ENCODE assay signal across 9 mouse cellular contexts in genomic region chr11:106770195-106770974, GRCm38 (mm10). TPM values are rescaled to one million over a fixed set of nuclear protein-coding genes. Genes with fewer than 3 reads are reported as not detected.
A peak's percentile ranks its signal among the peaks of the same experiment; 100 is the strongest.
DNase-seq lines count a peak whose midpoint lies in the region; ATAC-seq and TF ChIP-seq lines count a peak whose summit lies in the region.
"Had no signal": no experiment of that assay in that cellular context is flagged by ENCODE, and none has a peak within 500 bp of the region (broad histone marks: within the 10 kb centered on the region; RNA-seq: fewer than 3 reads in every experiment).

No protein-coding gene starts in this region.

- 94% methylated on average over 9 of the region's 9 CpGs for WGBS in heart, embryonic 12.5 days
- 60% methylated on average over 9 of the region's 9 CpGs for WGBS in liver, embryonic 13.5 days (ENCODE audit: insufficient replicate concordance)

- H3K4me3 ChIP-seq in heart, embryonic 12.5 days = no peak overlapping the region
- no peak overlapping the region for H3K4me3 ChIP-seq in MEL (ENCODE audit: control insufficient read depth in 1 of 2, insufficient read depth in 1 of 2, low read depth in 2 of 2, low read length in 2 of 2)
- no peak overlapping the region for H3K4me3 ChIP-seq in liver, embryonic 13.5 days (replicated peaks)

- peaks cover 91% of the 10 kb centered on the region for H3K36me3 ChIP-seq in heart, embryonic 12.5 days
- peaks cover 11 to 24% of the 10 kb centered on the region in 2 experiments for H3K36me3 ChIP-seq in MEL (ENCODE audit: control insufficient read depth in 1 of 2, insufficient read depth in 2 of 2, low read length in 2 of 2)
- H3K36me3 ChIP-seq in liver, embryonic 13.5 days = peaks cover 95% of the 10 kb centered on the region

- no peak overlapping the region for H3K9ac ChIP-seq in heart, embryonic 12.5 days
- H3K9ac ChIP-seq in MEL (ENCODE audit: control insufficient read depth, low read depth, low read length, poor library complexity, severe bottlenecking) = no peak overlapping the region
- no peak overlapping the region for H3K9ac ChIP-seq in liver, embryonic 13.5 days

- no peak for ATAC-seq in heart, embryonic 12.5 days (ENCODE audit: insufficient number of reproducible peaks, low FRiP score)
- peak; percentile 61 for ATAC-seq in liver, embryonic 13.5 days (ENCODE audit: low read depth)
- ATAC-seq: activated CD4-positive, CD25-positive, alpha-beta regulatory T cell, adult 4 months had no signal

- TF ChIP-seq RAD21 in MEL (IDR thresholded peaks at IDR 0.05; ENCODE audit: low read depth, low read length) = peak; percentile 81

- peak; percentile 21 for DNase-seq in heart, postnatal 4 days
- peak; percentile 45 for DNase-seq in 3T3-L1 (ENCODE audit: low read depth, low spot score)
- peak; percentile 83 for DNase-seq in MEL (ENCODE audit: low read depth, low spot score)
- peak; percentile 35 for DNase-seq in liver, embryonic 13.5 days
- DNase-seq in yolk sac, embryonic 10.5 days (ENCODE audit: low spot score) = no peak
- DNase-seq in adrenal gland, postnatal 10 days = no peak
- DNase-seq in layer of hippocampus, adult 8-10 months (ENCODE audit: low spot score in 2 of 2) = no peak

- H3K27ac ChIP-seq in heart, embryonic 12.5 days (ENCODE audit: poor library complexity, severe bottlenecking) = no peak overlapping the region
- H3K27ac ChIP-seq in MEL (ENCODE audit: control insufficient read depth, low read depth, low read length) = peak overlapping the region; percentile 29
- H3K27ac ChIP-seq in liver, embryonic 13.5 days = no peak overlapping the region; the same call in 1 of the 2 replicates

- peaks cover 6% of the 10 kb centered on the region for H3K9me3 ChIP-seq in heart, embryonic 12.5 days (replicated peaks)
- no peaks in the 10 kb centered on the region for H3K9me3 ChIP-seq in MEL (replicated peaks; ENCODE audit: insufficient read depth, low read length)
- H3K9me3 ChIP-seq in liver, embryonic 13.5 days (replicated peaks) = peaks cover 4% of the 10 kb centered on the region; the same call in 1 of the 2 replicates

- TF ChIP-seq POLR2A in MEL (IDR thresholded peaks at IDR 0.05; ENCODE audit: control insufficient read depth in 1 of 2, insufficient read depth in 1 of 2, low read depth in 1 of 2, low read length in 2 of 2, poor library complexity in 1 of 2) = no peak

- no peaks in the 10 kb centered on the region for H3K79me2 ChIP-seq in MEL (ENCODE audit: control insufficient read depth, insufficient read depth, low read length, poor library complexity)

- no peaks in the 10 kb centered on the region for H3K27me3 ChIP-seq in heart, embryonic 12.5 days (replicated peaks)
- H3K27me3 ChIP-seq in MEL (ENCODE audit: control insufficient read depth in 1 of 2, insufficient read depth in 2 of 2, low read length in 2 of 2) = no peaks in the 10 kb centered on the region
- no peaks in the 10 kb centered on the region for H3K27me3 ChIP-seq in liver, embryonic 13.5 days

- peak; percentile 63 to 77 (median 75) for TF ChIP-seq CTCF in MEL (IDR thresholded peaks at IDR 0.05 in 2 of 3, conservative IDR thresholded peaks at IDR 0.05 in 1 of 3; ENCODE audit: control insufficient read depth in 1 of 3, insufficient read depth in 1 of 3, low read depth in 2 of 3, low read length in 3 of 3, poor library complexity in 1 of 3, severe bottlenecking in 1 of 3)

- H3K4me2 ChIP-seq in heart, embryonic 12.5 days = no peak overlapping the region
- no peak overlapping the region for H3K4me2 ChIP-seq in liver, embryonic 13.5 days

- no peaks in the 10 kb centered on the region for H3K4me1 ChIP-seq in heart, embryonic 12.5 days (replicated peaks)
- peaks cover 0 to under 1% of the 10 kb centered on the region in 2 experiments; a peak in 1 of 4 replicates for H3K4me1 ChIP-seq in MEL (ENCODE audit: control insufficient read depth in 1 of 2, insufficient read depth in 2 of 2, low read length in 2 of 2)
- H3K4me1 ChIP-seq in liver, embryonic 13.5 days (replicated peaks) = peaks cover 7% of the 10 kb centered on the region; the same call in 1 of the 2 replicates

- peak; percentile 75 to 83; a peak in 3 of 4 replicates for TF ChIP-seq EP300 in MEL (IDR thresholded peaks at IDR 0.05; ENCODE audit: low read depth in 1 of 2, low read length in 2 of 2)

TF ChIP-seq in MEL, 35 proteins besides CTCF, POLR2A, EP300 and RAD21 (continues in another document):
- TF ChIP-seq USF2 (IDR thresholded peaks at IDR 0.05; ENCODE audit: borderline replicate concordance in 1 of 2, insufficient read depth in 1 of 2, low read depth in 1 of 2, low read length in 2 of 2) (no peak), USF1 (IDR thresholded peaks at IDR 0.05; ENCODE audit: low read depth, low read length) (no peak), TAL1 (IDR thresholded peaks at IDR 0.05; ENCODE audit: low read length) (peak; percentile 76), E2F4 (IDR thresholded peaks at IDR 0.05; ENCODE audit: borderline replicate concordance, low read depth, low read length) (no peak), UBTF (IDR thresholded peaks at IDR 0.05; ENCODE audit: borderline replicate concordance, insufficient read depth, low read depth, low read length) (no peak), ZKSCAN1 (IDR thresholded peaks at IDR 0.05; ENCODE audit: low read depth, low read length) (no peak; the same call in 1 of the 2 replicates), KAT2A (conservative IDR thresholded peaks at IDR 0.05; ENCODE audit: low read depth, low read length) (no peak), SIN3A (IDR thresholded peaks at IDR 0.05; ENCODE audit: low read length) (peak; percentile 75), MXI1 (IDR thresholded peaks at IDR 0.05; ENCODE audit: low read depth, low read length) (peak; percentile 72), POLR2AphosphoS5 (IDR thresholded peaks at IDR 0.05; ENCODE audit: borderline replicate concordance, low read depth, low read length) (no peak), ETS1 (IDR thresholded peaks at IDR 0.05; ENCODE audit: low read depth, low read length) (peak; percentile 66; the same call in 1 of the 2 replicates), NELFE (IDR thresholded peaks at IDR 0.05; ENCODE audit: low read depth, low read length) (0 out of 2 replicates have a peak, but pooled peaks have one; percentile 18), MYC (IDR thresholded peaks at IDR 0.05; ENCODE audit: low read depth, low read length) (peak; percentile 40; the same call in 1 of the 2 replicates), HCFC1 (IDR thresholded peaks at IDR 0.05; ENCODE audit: low read depth, low read length) (0 out of 2 replicates have a peak, but pooled peaks have one; percentile 24), TBP (IDR thresholded peaks at IDR 0.05; ENCODE audit: low read depth, low read length) (no peak)

RNA-seq across cellular contexts. Expression of gene Polg2, which starts 9.0 kb away (rescaled TPM):
- 1 to 10 TPM; 3.1 to 3.4 TPM for total RNA-seq in heart, postnatal 4 days (2021)
- 6.9 and 7.6 TPM in 2 replicates for polyA plus RNA-seq in heart, embryonic 12.5 days (2016; fragmentation: Nextera tagmentation; extraction: Ambion mirVana)
- 9.2 and 10.7 TPM in 2 replicates for total RNA-seq in MEL (2012; rRNA removed)
- polyA plus RNA-seq in MEL (2012; ENCODE audit: insufficient read depth in 1 of 2, insufficient read length in 2 of 2, low read depth in 1 of 2, low replicate concordance in 2 of 2, missing spikeins in 1 of 2) = 1 to 10 TPM in 1 of 2 experiments, not detected in 1; 6.3 TPM
- 5.5 and 5.9 TPM in 2 replicates for polyA plus RNA-seq in liver, embryonic 13.5 days (2015; fragmentation: Nextera tagmentation; extraction: Ambion mirVana)
- 1 to 10 TPM; 6.5 to 8.5 TPM for total RNA-seq in adrenal gland, postnatal 10 days (2021)
- 1 to 10 TPM; 3.4 to 5.6 (median 3.7) TPM for total RNA-seq in layer of hippocampus, adult 8-10 months (2022)

RNA-seq across cellular contexts. Expression of gene Ddx5, which starts 18.6 kb away (rescaled TPM):
- total RNA-seq in heart, postnatal 4 days (2021) = 100 to 1,000 TPM; 561 to 583 TPM
- polyA plus RNA-seq in heart, embryonic 12.5 days (2016; fragmentation: Nextera tagmentation; extraction: Ambion mirVana) = 243 and 248 TPM in 2 replicates
- total RNA-seq in MEL (2012; rRNA removed) = 338 and 358 TPM in 2 replicates
- 1,000 to 10,000 TPM in 1 of 2 experiments, 100 to 1,000 TPM in 1; 748 to 3,269 TPM for polyA plus RNA-seq in MEL (2012; ENCODE audit: insufficient read depth in 1 of 2, insufficient read length in 2 of 2, low read depth in 1 of 2, low replicate concordance in 2 of 2, missing spikeins in 1 of 2)
- 131 and 152 TPM in 2 replicates for polyA plus RNA-seq in liver, embryonic 13.5 days (2015; fragmentation: Nextera tagmentation; extraction: Ambion mirVana)
- 100 to 1,000 TPM; 611 to 691 TPM for total RNA-seq in adrenal gland, postnatal 10 days (2021)
- 100 to 1,000 TPM; 697 to 742 (median 710) TPM for total RNA-seq in layer of hippocampus, adult 8-10 months (2022)

RNA-seq across cellular contexts. Expression of gene Cep95, which starts 18.7 kb away (rescaled TPM):
- total RNA-seq in heart, postnatal 4 days (2021) = 1 to 10 TPM; 6.8 to 9.3 TPM
- 14.9 and 16.2 TPM in 2 replicates for polyA plus RNA-seq in heart, embryonic 12.5 days (2016; fragmentation: Nextera tagmentation; extraction: Ambion mirVana)
- total RNA-seq in MEL (2012; rRNA removed) = 11.2 and 11.6 TPM in 2 replicates
- 10 to 100 TPM in 1 of 2 experiments, not detected in 1; 12.9 TPM for polyA plus RNA-seq in MEL (2012; ENCODE audit: insufficient read depth in 1 of 2, insufficient read length in 2 of 2, low read depth in 1 of 2, low replicate concordance in 2 of 2, missing spikeins in 1 of 2)
- 8.1 and 11.4 TPM in 2 replicates for polyA plus RNA-seq in liver, embryonic 13.5 days (2015; fragmentation: Nextera tagmentation; extraction: Ambion mirVana)
- 10 to 100 TPM in 1 of 2 experiments, 1 to 10 TPM in 1; 6.2 to 13.0 TPM for total RNA-seq in adrenal gland, postnatal 10 days (2021)
- 10 to 100 TPM in 3 of 4 experiments, 1 to 10 TPM in 1; 9.1 to 15.6 (median 13.8) TPM for total RNA-seq in layer of hippocampus, adult 8-10 months (2022)

RNA-seq across cellular contexts. Expression of gene Milr1, which starts 19.4 kb away (rescaled TPM):
- under 1 TPM; 0.55 to 0.86 TPM for total RNA-seq in heart, postnatal 4 days (2021)
- 0.57 and 0.95 TPM in 2 replicates for polyA plus RNA-seq in heart, embryonic 12.5 days (2016; fragmentation: Nextera tagmentation; extraction: Ambion mirVana)
- not detected in 2 replicates for total RNA-seq in MEL (2012; rRNA removed)
- under 1 TPM in 1 of 2 experiments, not detected in 1; 0.26 TPM for polyA plus RNA-seq in MEL (2012; ENCODE audit: insufficient read depth in 1 of 2, insufficient read length in 2 of 2, low read depth in 1 of 2, low replicate concordance in 2 of 2, missing spikeins in 1 of 2)
- polyA plus RNA-seq in liver, embryonic 13.5 days (2015; fragmentation: Nextera tagmentation; extraction: Ambion mirVana) = 2.6 and 2.7 TPM in 2 replicates
- 1 to 10 TPM; 1.1 to 1.6 TPM for total RNA-seq in adrenal gland, postnatal 10 days (2021)
- total RNA-seq in layer of hippocampus, adult 8-10 months (2022) = 1 to 10 TPM in 2 of 4 experiments, not detected in 2; 4.9 to 6.2 TPM

RNA-seq across cellular contexts. Expression of gene Pecam1, which starts 20.0 kb away (rescaled TPM):
- total RNA-seq in heart, postnatal 4 days (2021) = 100 to 1,000 TPM; 183 TPM
- 67.9 and 73.1 TPM in 2 replicates for polyA plus RNA-seq in heart, embryonic 12.5 days (2016; fragmentation: Nextera tagmentation; extraction: Ambion mirVana)
- 0.12 and 0.20 TPM in 2 replicates for total RNA-seq in MEL (2012; rRNA removed)
- polyA plus RNA-seq in MEL (2012; ENCODE audit: insufficient read depth in 1 of 2, insufficient read length in 2 of 2, low read depth in 1 of 2, low replicate concordance in 2 of 2, missing spikeins in 1 of 2) = under 1 TPM in 1 of 2 experiments, not detected in 1; 0.14 TPM
- polyA plus RNA-seq in liver, embryonic 13.5 days (2015; fragmentation: Nextera tagmentation; extraction: Ambion mirVana) = 6.1 and 8.6 TPM in 2 replicates
- 100 to 1,000 TPM; 131 to 146 TPM for total RNA-seq in adrenal gland, postnatal 10 days (2021)
- total RNA-seq in layer of hippocampus, adult 8-10 months (2022) = 10 to 100 TPM; 16.0 to 21.1 (median 18.0) TPM

Comparison
In these comparisons a context has a peak if more than half of its experiments do, and no peak if none do; other contexts are left out.
1. DNase-seq: peak in heart, postnatal 4 days (single experiment), 3T3-L1 (single experiment), MEL (single experiment) and liver, embryonic 13.5 days (single experiment); none in yolk sac, embryonic 10.5 days (single experiment), adrenal gland, postnatal 10 days (single experiment) and layer of hippocampus, adult 8-10 months (0 of 2).